Mouse (Mus musculus): Measurements from ENCODE around the gene Ssbp2. TPM values are rescaled to one million over a fixed set of nuclear protein-coding genes. Genes with fewer than 3 reads are reported as not detected.

The Ssbp2 gene
- total RNA-seq, 2 experiments from 2014 or later: 18.6 to 26.4 TPM

GRCm38 (mm10) chr13:91737191-91737590 lies 277.1 kb downstream of the Ssbp2 start:
- intact Hi-C loops (cut with DNase I): no loop called here
- no peak for DNase-seq
- no peak overlapping the region for H3K4me3 ChIP-seq
- no peak for TF ChIP-seq CTCF (IDR thresholded peaks at IDR 0.05)
- no peak overlapping the region for H3K27ac ChIP-seq

DNA sequence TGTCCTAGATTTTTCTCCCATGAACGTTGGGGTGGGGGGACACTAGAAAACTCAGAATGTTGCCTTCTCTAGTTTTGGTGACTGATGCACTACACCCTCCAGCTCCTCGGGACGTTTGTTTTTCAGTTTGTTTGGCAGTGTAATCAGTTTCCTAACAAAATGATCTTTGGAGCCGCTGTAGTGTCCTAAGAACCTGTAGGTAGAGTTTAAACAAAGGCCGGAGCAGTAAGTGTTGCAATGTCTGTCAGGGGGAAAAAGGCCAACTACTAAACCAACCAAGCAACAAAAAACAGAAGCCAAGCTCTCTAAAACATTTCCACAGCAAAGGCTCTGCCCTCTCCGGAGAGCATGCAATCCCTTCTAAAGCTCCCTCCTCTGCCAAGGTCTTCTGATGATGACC lies 280.8 kb downstream of the Ssbp2 start:
- TF ChIP-seq CTCF (IDR thresholded peaks at IDR 0.05): no peak
- DNase-seq: no peak
- intact Hi-C loops (cut with DNase I): no loop called here
- Histone ChIP-seq H3K4me3 (peak overlapping the region; percentile 70), H3K27ac (peak overlapping the region; percentile 66; the same call in 1 of the 2 replicates)

GRCm38 (mm10) chr13:91741280-91742047 lies 281.4 kb downstream of the Ssbp2 start, which contains the start of gene Acot12:
Acot12 (plus strand) TSS chr13:91741512.
- TF ChIP-seq CTCF (IDR thresholded peaks at IDR 0.05): no peak

GRCm38 (mm10) chr13:91743180-91743579 lies 283.1 kb downstream of the Ssbp2 start:
- no peak overlapping the region for H3K4me3 ChIP-seq
- TF ChIP-seq CTCF (IDR thresholded peaks at IDR 0.05): no peak
- DNase-seq: no peak
- H3K27ac ChIP-seq: no peak overlapping the region
- intact Hi-C loops (cut with DNase I): no loop called here

More at GRCm38 (mm10) chr13:91741280-91742047, 281.4 kb downstream of the Ssbp2 start, which contains the start of gene Acot12:
- Histone ChIP-seq H3K27ac (peak within 1 kb of the TSS; percentile 66), H3K4me3 (peak within 1 kb of the TSS; percentile 70)
- peak; percentile 39 for DNase-seq
- intact Hi-C loops (cut with DNase I): no loop called here

GRCm38 (mm10) chr13:91746470-91746869 lies 286.4 kb downstream of the Ssbp2 start:
- DNase-seq: no peak
- Histone ChIP-seq H3K4me3 (no peak overlapping the region), H3K27ac (no peak overlapping the region)
- no peak for TF ChIP-seq CTCF (IDR thresholded peaks at IDR 0.05)
- intact Hi-C loops (cut with DNase I): no loop called here

DNA sequence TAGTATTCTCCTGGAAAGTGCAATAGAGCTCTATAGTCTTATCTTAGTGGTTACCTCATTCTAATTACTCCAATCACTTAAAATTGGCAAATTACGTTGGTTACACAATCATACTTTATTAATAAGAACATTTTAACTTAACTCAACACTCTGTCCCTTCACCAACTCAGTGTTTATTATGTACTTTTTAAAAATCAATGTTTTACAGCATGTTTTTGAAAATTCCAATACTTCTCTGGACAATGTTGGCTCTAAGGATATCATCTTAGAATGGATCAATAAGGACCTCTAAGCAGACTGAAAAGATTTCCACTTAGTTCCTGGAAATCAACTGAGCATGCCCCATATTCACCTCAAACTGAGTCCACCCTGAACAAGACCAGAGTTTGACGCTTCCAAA lies 288.3 kb downstream of the Ssbp2 start:
- H3K27ac ChIP-seq: no peak overlapping the region
- intact Hi-C loops (cut with DNase I): no loop called here
- no peak for TF ChIP-seq CTCF (IDR thresholded peaks at IDR 0.05)
- H3K4me3 ChIP-seq: no peak overlapping the region
- no peak for DNase-seq

- H3K27ac ChIP-seq: no peak overlapping the region
- DNase-seq: no peak
- TF ChIP-seq CTCF (IDR thresholded peaks at IDR 0.05): no peak
- no peak overlapping the region for H3K4me3 ChIP-seq
- intact Hi-C loops (cut with DNase I): no loop called here
Measured at GRCm38 (mm10) chr13:91749981-91750380, 289.9 kb downstream of the Ssbp2 start.

Small RNA genes lying within 50 kb of the gene (microRNA-seq; reads per million reads assigned to microRNA genes)
- not detected for gene Gm27656

Other genes starting within 250 kb of the Ssbp2 start
- gene Atg10, start 236.3 kb upstream of the Ssbp2 start, total RNA-seq (2021): 10 to 100 TPM in 1 of 2 experiments, 1 to 10 TPM in 1; 9.6 to 14.9 TPM

Measured in gastrocnemius, adult 2 months (tissue).